Mouse (Mus musculus) adrenal gland, postnatal 36 days (tissue): ENCODE data around the gene Maz. TPM values are rescaled to one million over a fixed set of nuclear protein-coding genes. Genes with fewer than 3 reads are reported as not detected.

Source experiments
- DNase-seq, 2 experiments: peaks; one replicate each; pipeline ENCODE4 v3.0.0; 2021; ENCODE audit warnings: mixed read lengths in 1 of 2
- long read RNA-seq, 2 experiments: library from polyadenylated mRNA; stranded (forward); transcript quantifications; one replicate each; pipeline ENCODE4 v2.0.0; 2021; ENCODE audit warnings: borderline sequencing depth in 2 of 2
- total RNA-seq, 2 experiments: library from RNA; stranded (reverse); gene quantifications; 2 replicates each; pipeline ENCODE4 v1.2.3; 2021

Maz gene
- total RNA-seq = 100 to 1,000 TPM; 120 to 126 TPM
- long read RNA-seq, experiment 1, transcript Maz-201 (5 exons, 2,347 nt) = major isoform, 98 of 240 reads
- long read RNA-seq, experiment 1, transcript Maz-203 (6 exons, 2,650 nt) = minor isoform, 17 of 240 reads
- long read RNA-seq, experiment 1, partial matches to known transcripts = 55 of 240 reads
- long read RNA-seq, experiment 1, other reads (novel, unspliced or antisense) = 67 of 240 reads
- long read RNA-seq, experiment 2, transcript Maz-203 (6 exons, 2,650 nt) = minor isoform, 6 of 66 reads
- long read RNA-seq, experiment 2, transcript Maz-201 (5 exons, 2,347 nt) = major isoform, 21 of 66 reads
- long read RNA-seq, experiment 2, partial matches to known transcripts = 13 of 66 reads
- long read RNA-seq, experiment 2, other reads (novel, unspliced or antisense) = 25 of 66 reads

GRCm38 (mm10) chr7:127026984-127027726 lies at the start of gene Maz:
Gene Maz (minus strand): TSS chr7:127027037.
- DNase-seq = peak; percentile 99 to 100

DNA sequence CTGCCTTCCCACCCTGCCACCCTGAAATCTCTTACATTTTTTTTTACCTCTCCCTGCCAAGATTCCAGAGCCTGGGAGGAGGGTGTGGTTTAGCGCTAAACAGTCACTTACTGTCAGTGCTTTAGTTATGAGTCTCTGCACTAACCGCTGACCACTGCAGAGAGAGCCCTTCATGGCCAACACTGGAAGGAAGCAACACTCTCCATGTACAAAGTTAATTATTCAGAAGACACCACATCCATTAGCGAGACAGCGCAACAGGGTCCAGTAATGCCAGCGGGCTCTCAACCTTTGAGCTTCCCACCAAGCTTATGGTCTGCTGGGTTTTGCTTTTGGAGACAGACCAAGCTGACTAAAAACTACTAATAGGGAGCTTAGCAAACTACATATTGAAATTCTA lies 49.4 kb upstream of the Maz start:
- DNase-seq = no peak

DNA sequence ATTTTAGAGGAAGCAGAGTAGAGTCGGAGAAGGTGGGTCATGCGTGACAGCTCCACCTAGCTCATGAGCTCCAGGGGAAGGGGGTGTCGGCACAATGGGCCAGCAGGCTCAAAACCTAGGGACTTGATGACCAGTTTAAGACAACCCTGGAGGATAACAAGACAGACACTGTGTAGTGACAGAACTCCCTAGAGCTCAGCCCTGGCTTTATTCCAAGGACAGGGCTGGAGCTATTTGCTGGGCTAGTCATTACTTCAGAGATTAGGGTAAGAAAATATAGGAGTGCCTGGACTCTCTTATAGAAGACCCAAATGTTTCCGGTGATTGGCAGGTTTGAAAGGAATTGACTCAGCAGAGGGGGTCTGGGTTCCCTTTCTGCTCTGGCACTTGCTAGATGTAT lies 46.4 kb upstream of the Maz start:
- peak; percentile 62 to 70 for DNase-seq

DNA sequence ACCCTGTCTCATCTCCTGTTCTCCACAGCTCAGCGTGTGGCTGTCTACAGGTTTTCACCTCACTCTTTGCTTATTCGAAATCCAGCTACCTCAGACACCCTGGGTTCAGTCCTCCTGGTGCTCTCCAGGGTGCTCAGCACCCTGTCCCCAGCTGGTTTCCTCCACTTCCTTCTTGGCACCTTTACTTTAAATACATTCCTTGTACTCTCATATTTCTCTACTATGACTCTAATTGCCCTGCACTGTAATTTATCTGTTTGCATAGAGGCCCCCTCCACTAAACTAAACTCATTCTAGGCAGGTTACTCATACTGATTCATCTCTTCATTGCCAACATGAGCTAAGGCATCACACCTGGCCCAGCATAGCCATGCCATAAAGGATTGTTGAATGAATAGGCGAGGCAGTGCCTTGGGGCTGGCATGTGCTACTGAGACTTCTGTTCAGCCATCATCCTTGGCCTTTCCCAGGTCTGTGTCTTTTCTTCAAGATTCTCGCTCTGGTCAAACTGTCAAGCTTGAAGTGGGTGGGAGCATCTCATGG lies 44.1 kb upstream of the Maz start:
- DNase-seq = no peak

- peak; percentile 58 to 66 for DNase-seq
These were observed 39.5 kb upstream of the Maz start for GRCm38 (mm10) chr7:127066317-127066716.

GRCm38 (mm10) chr7:127065538-127065937 lies 38.7 kb upstream of the Maz start:
- DNase-seq = no peak

GRCm38 (mm10) chr7:127055026-127055585 lies 28.3 kb upstream of the Maz start:
- no peak for DNase-seq

DNA sequence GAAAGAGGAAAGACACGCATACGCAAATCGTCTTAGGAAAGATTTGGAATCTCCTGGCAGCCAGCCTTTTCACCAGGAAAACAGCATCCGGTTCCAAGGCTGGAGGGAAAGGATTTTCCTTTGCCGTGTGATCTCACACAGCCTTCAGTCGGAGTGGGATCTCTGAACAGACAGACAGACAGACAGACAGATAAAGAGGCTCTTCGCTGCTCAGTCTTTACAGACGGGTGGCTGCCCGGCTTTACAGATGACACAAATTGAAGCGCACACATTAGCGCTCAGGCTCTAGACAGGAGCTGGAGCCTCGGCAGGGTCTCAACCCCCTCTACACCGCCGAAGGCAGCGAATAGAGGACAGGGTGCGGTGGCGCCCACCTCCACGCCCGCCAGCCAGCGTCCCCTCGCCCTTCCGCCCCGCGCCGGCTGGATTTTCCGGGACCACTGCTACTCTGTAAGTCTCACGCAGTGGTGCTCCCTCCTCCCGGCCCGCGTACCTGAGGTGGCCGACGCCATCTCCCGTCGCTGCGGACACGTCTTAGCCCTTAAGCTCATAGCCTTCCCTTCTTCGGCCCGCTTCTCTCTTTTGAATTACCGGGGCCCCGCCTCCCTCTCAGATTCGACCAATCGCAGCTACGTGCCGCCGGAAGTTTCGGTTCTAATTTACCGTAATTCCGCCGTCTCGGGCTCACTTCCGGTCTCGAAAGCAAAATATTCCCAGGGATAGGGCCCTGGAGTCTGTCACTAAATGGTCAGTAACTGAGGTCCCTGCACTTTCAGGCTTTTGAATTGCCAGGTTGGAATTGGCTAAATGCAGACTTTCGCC lies 15.2 kb upstream of the Maz start, which contains the start of gene Kif22:
TSS of gene Kif22 (minus strand) at position 621 of the 822 bp plus-strand sequence.
- DNase-seq = peak; percentile 91

DNA sequence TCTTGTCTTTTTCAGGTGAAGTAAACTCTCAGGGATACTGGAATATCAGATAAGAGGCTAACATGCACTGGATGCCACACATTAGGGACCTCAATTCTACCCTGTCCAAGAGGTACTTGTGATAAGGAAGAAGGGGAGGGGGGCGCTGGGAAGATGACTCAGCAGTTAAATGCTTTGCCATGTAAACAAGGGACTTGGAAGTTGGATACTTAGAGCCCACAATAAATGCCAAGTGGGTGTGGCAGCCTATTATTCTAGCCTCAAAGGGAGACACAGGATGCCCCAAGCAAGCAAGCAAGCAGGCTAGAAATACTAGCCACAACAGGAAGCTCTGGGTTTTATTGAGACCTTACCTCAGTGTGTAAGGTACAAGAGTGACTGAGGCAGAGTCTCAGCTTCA lies 4.4 kb upstream of the Maz start:
- DNase-seq = no peak

- DNase-seq = no peak
These were observed 3.3 kb upstream of the Maz start for GRCm38 (mm10) chr7:127030172-127030571.

DNA sequence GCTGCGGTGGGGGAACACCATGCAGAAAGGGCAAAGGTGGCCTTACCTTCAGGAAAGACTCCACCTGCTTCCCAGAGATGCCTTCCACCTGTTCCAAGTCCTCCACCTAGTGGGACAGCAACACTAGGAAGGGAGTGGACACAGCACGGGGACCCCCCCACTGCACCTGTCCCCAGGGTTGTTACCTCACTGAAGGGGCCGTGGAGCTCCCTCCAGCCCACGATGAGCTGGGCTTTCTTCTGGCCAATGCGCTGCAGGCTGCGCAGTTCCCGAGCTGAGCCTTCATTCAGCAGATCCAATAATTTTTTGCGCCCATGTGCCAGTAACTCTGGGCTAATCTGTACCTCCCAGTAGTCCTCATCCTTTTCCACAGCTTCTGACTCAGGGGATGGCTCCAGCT lies 1.0 kb upstream of the Maz start:
- DNase-seq = no peak

GRCm38 (mm10) chr7:127026616-127026983 lies 237 bp downstream of the Maz start:
- DNase-seq = peak in 1 of 2 experiments; percentile 93

- peak; percentile 59 to 80 for DNase-seq
These were observed 656 bp downstream of the Maz start for GRCm38 (mm10) chr7:127026161-127026600.

- DNase-seq = peak; percentile 66 to 79
These were observed 1.2 kb downstream of the Maz start for GRCm38 (mm10) chr7:127025556-127026160.

DNA sequence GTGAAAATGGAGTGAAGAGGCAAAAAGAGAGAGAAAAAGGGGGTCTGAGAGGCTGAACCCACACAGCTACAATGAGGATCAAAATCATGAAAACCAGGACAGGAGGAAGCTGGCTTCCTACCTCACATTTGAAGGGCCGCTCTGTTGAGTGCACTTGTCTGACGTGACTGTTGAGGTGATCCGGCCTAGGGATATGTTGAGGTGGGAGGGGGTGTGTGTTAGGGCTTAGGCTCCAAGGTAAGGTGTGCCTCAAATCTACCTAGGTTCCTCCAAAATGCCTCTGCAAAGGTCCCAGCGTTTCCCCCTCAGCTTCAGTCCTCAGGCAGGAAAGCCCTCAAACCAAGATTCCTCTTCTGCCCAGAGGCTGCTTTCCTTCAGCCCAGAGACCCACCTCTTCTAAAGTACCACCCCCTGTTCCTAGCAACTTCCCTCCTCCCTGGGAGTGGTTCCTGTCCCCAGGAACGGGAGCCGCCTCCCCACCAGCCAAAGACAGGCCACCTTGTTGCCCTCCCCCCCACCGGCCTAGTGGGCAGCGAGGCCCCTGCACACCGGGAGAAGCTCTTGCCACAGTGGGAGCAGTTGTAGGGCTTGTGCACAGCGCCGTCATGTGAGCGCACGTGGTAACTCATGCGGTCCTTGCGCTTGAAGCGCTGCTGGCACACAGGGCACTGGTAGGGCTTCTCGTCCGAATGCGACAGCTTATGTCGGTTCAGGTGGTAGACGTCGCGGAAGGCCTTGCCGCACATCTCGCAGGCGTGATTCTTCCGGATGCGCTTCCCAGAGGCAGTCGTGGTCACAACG lies 1.9 kb downstream of the Maz start:
- peak; percentile 83 to 84 for DNase-seq

DNA sequence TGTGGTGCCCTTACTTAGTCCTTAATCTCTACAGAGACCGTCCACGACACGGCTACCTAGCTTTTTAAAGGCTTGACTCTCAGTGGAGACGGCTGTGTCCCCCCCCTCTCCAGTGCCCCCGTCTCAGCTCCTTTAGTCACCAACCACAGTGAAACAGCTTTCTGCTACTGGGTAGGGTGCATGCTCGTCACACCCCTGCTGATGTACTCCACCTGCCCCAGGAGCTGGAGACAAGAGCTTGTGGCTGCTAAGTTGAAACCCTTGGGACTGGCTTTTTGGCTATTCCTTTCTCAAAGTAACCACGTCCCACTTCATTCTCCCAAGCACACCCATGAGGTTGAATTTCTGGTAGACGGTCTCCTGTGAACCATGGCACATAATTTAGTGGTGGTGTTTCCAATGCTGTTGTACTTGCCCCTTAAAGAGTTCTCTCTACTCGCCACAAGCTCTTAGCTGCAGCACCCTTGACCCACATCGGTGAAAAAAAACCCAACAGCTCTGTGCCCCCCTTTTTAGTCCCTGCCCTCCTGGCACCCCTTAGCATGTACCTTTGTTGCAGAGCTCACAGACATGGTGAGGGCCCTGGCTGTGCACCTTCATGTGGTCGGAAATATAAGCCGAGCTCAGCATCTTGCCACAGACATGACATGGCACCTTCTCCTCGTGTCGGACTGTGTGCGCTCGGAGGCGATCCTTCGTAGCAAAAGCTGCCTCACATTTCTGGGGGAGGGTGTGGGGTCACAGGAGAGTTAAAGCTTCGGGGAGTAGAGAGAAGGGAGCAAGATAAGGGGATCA lies 2.7 kb downstream of the Maz start:
- DNase-seq = no peak

- DNase-seq = no peak
These were observed 3.6 kb downstream of the Maz start for GRCm38 (mm10) chr7:127023272-127023691.

DNA sequence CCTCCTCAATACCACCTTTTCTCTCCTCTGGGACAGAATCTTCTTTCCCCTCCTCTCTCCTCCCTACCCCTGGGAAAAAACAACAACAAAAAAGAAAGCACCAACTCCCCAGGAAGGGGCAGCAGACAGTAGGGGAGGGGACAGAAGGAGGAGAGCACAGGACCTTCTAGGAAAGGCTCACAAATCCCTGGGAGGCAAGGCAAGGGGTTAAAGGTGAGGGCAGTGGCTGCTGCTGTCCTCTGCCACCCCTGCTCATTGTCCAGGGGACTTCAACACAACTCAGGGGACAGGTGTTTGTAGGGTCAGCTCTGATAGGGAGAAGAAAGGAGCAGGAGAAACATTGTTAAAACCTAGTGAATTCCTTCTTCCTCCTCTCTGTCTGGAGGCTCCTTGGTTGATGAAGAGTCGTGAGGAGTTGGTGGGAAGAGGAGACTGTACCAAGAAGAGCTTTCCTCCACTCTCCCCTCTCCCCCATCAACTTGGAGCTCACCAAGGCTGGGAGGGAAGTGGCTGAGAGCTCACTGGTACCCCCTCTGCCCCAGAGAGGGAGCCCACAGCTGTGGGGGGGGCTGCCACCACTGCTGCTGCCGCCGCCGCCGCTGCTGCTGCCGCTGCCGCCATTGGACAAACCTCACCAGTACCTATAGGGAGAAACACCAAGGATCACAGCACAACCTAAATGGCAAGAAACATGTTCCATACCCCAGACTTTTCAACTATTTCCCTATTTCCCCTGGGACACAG lies 4.1 kb downstream of the Maz start:
- DNase-seq = no peak
